Mouse (Mus musculus): ENCODE results near the gene Oaz2. TPM values are rescaled to one million over a fixed set of nuclear protein-coding genes. Genes with fewer than 3 reads are reported as not detected.
"Not testable (repeated sequence)": the region's sequence is repeated elsewhere in the genome, so short reads cannot be mapped to it uniquely, and the experiment has no call there.

The Oaz2 gene
- polyA plus RNA-seq, 1 experiment from 2014 or later = 312 TPM

DNA sequence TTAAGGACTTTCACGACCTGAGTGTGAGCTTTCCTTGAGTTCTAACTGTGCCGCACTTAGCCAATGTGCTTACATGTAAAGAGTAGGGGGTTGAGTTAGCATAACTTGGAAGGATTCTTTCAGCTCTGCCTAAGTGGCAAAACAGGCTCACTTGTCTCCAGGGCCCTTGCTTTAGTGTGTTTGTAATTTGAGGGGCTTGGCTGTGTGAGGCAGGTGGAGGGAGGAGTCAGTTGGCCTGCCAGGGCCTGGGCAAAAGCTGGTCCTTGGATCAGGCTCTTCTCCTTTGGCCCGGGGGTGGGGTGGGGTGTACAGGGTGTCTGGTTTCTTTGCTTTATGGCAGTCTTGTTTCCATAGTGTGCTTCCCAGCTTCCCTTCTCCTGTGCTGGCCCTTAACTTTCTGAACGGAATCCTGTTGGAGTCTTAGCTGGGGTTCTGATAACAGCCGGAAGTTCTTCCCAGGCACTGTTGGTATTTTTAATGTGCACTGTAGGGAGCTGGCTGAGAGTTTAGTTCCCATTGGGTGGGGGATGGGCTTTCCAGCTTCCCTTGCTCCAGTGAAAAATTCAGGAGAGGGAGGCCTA lies 11.5 kb downstream of the Oaz2 start:
- no peak for ATAC-seq (ENCODE audit: low FRiP score)
- Histone ChIP-seq H3K27me3 (no peaks in the 10 kb centered on the region), H3K36me3 (no peaks in the 10 kb centered on the region), H3K4me2 (replicated peaks) (peak overlapping the region; percentile 93), H3K4me1 (peaks cover 53% of the 10 kb centered on the region), H3K9me3 (replicated peaks) (no peaks in the 10 kb centered on the region), H3K4me3 (peak overlapping the region; percentile 80), H3K27ac (peak overlapping the region; percentile 25), H3K9ac (peak overlapping the region; percentile 32; the same call in 1 of the 2 replicates)
- 26% methylated on average over 5 of the region's 5 CpGs for WGBS

DNA sequence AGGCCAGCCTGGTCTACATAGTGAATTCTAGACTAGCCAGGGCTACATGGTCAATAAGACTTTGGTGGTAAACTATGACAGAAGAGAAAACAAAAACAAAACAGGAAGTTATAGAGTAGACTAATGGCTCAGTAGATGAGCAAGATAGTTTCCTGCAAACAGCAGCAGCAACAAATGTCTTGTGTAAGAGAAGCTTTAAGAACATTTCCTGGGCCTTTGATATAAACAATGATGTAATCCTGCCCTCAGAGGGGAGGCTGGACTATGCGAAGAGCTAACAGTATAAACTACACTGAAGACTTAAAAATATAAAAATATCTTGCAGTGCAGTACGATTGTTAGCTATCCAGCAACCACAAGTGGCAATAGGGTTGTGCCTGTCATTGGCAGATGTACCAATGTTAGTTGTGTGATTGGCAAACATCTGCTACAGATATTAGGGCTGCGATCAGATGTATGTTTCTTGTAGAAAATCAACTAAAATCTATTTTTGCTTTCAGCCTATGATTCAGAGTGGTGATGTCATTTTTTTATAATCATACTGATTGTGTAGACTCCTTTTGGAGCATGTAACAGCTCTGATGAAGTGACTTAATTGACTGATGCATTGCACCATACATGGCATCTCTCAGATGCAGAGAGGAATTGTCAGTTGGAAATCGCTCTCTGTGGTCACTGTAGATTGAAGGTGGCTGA lies 13.3 kb downstream of the Oaz2 start:
- H3K9ac ChIP-seq = no peak overlapping the region
- H3K27me3 ChIP-seq = no peaks in the 10 kb centered on the region
- no peak overlapping the region for H3K4me3 ChIP-seq
- H3K4me2 ChIP-seq (replicated peaks) = no peak overlapping the region
- peaks cover 46% of the 10 kb centered on the region for H3K4me1 ChIP-seq
- no peaks in the 10 kb centered on the region for H3K9me3 ChIP-seq (replicated peaks)
- ATAC-seq (ENCODE audit: low FRiP score) = no peak
- H3K27ac ChIP-seq = no peak overlapping the region
- WGBS = 89% methylated on average over 4 of the region's 4 CpGs
- H3K36me3 ChIP-seq = peaks cover 7% of the 10 kb centered on the region

DNA sequence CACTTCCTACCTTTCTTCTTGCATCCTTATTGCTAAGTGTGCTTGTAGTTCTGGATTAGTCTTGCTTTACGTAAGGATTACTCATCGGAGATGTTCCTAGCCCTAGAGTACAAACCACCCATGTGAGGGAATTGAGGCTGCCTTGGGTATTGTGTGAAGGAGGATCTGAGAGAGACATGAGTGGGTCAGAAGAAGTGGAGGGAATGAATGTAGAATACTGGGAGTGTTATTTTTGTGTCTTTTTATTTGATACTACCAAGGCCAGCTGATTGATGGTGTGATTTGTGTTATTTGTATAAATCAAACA lies 13.8 kb downstream of the Oaz2 start:
- H3K4me3 ChIP-seq = no peak overlapping the region
- 0 out of 2 replicates have a peak overlapping the region, but pooled peaks have one; percentile 7 for H3K27ac ChIP-seq
- WGBS = 89% methylated on average over 2 of the region's 2 CpGs
- H3K9me3 ChIP-seq (replicated peaks) = no peaks in the 10 kb centered on the region
- peaks cover 12% of the 10 kb centered on the region for H3K36me3 ChIP-seq
- no peaks in the 10 kb centered on the region for H3K27me3 ChIP-seq
- H3K4me1 ChIP-seq = peaks cover 46% of the 10 kb centered on the region
- no peak overlapping the region for H3K9ac ChIP-seq
- ATAC-seq (ENCODE audit: low FRiP score) = no peak
- H3K4me2 ChIP-seq (replicated peaks) = no peak overlapping the region

GRCm38 (mm10) chr9:65682183-65682582 lies 14.4 kb downstream of the Oaz2 start:
- Histone ChIP-seq H3K9me3 (replicated peaks) (no peaks in the 10 kb centered on the region), H3K36me3 (peaks cover 17% of the 10 kb centered on the region), H3K4me3 (no peak overlapping the region), H3K9ac (no peak overlapping the region), H3K4me2 (replicated peaks) (no peak overlapping the region), H3K4me1 (peaks cover 44% of the 10 kb centered on the region), H3K27me3 (no peaks in the 10 kb centered on the region), H3K27ac (no peak overlapping the region)
- no peak for ATAC-seq (ENCODE audit: low FRiP score)
- 90% methylated on average over 3 of the region's 3 CpGs for WGBS

DNA sequence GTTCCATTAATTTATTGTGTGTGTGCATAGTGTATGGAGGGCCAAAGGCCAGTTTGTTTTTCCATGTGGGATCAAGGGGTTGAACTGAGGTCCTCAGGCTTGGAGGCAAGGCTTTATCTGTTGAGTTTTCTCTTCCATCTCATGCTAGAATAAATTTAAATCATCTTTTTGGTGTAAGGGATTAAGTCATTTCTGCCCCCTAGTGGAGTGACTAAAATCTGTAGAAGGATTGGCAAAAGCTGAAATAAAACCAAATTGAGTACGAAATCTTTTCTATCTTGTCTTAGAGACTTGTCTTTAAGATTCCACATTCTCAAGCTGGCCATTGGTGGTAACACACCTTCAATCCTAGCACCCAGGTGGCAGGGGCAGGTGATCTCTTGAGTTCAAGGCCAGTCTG lies 15.2 kb downstream of the Oaz2 start:
- Histone ChIP-seq H3K9me3 (replicated peaks) (no peaks in the 10 kb centered on the region), H3K27ac (no peak overlapping the region), H3K9ac (no peak overlapping the region), H3K27me3 (no peaks in the 10 kb centered on the region), H3K4me1 (peaks cover 36% of the 10 kb centered on the region), H3K4me3 (no peak overlapping the region), H3K4me2 (replicated peaks) (no peak overlapping the region), H3K36me3 (peaks cover 25% of the 10 kb centered on the region)
- whole genome bisulfite sequencing = 86% methylated on average over 1 of the region's 1 CpGs
- no peak for ATAC-seq (ENCODE audit: low FRiP score)

- WGBS = 88% methylated on average over 2 of the region's 2 CpGs
- peaks cover 34% of the 10 kb centered on the region for H3K36me3 ChIP-seq
- no peak overlapping the region for H3K9ac ChIP-seq
- H3K4me2 ChIP-seq (replicated peaks) = no peak overlapping the region
- H3K4me1 ChIP-seq = peaks cover 19% of the 10 kb centered on the region
- no peak overlapping the region for H3K4me3 ChIP-seq
- ATAC-seq (ENCODE audit: low FRiP score) = no peak
- H3K27me3 ChIP-seq = no peaks in the 10 kb centered on the region
- H3K9me3 ChIP-seq (replicated peaks) = no peaks in the 10 kb centered on the region
- H3K27ac ChIP-seq = no peak overlapping the region
These were observed 16.9 kb downstream of the Oaz2 start for GRCm38 (mm10) chr9:65684704-65685103.

- not testable (repeated sequence) for H3K9ac ChIP-seq; ATAC-seq (ENCODE audit: low FRiP score); H3K27me3 ChIP-seq; H3K9me3 ChIP-seq (replicated peaks); H3K27ac ChIP-seq; H3K4me2 ChIP-seq (replicated peaks); H3K4me3 ChIP-seq
- 60% methylated on average over 2 of the region's 2 CpGs for WGBS
- Histone ChIP-seq H3K36me3 (peaks cover 62% of the 10 kb centered on the region), H3K4me1 (peaks cover 23% of the 10 kb centered on the region)
These were observed 22.1 kb downstream of the Oaz2 start for GRCm38 (mm10) chr9:65689869-65690268.

DNA sequence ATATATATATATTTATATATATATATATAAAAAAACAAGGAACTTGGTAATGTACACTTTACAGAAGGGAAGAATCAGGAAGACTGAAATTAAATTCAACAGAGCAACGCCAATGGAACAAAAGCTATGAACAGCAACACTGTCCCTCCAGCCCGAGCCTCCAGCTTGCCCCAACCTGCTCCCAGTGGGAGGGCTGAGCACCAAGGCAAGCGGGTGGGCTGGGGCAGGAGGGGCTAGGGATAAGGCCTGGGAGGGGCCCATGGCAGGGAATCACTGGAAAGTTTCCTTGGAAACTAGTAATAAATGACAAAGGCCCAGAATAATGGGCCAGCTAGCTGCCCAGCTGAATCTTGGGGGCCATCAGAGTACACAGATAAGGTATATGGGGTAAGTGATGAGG lies 24.7 kb downstream of the Oaz2 start:
- Histone ChIP-seq H3K9ac (no peak overlapping the region), H3K4me2 (replicated peaks) (no peak overlapping the region), H3K4me3 (no peak overlapping the region), H3K27ac (peak overlapping the region; percentile 52; the same call in 1 of the 2 replicates), H3K9me3 (replicated peaks) (no peaks in the 10 kb centered on the region), H3K27me3 (no peaks in the 10 kb centered on the region), H3K4me1 (peaks cover 32% of the 10 kb centered on the region), H3K36me3 (peaks cover 68% of the 10 kb centered on the region)
- WGBS = 21% methylated on average over 3 of the region's 3 CpGs
- peak; percentile 23 for ATAC-seq (ENCODE audit: low FRiP score)

- no peak; the same call in 1 of the 2 replicates for ATAC-seq (ENCODE audit: low FRiP score)
- H3K36me3 ChIP-seq = peaks cover 63% of the 10 kb centered on the region
These were observed 25.3 kb downstream of the Oaz2 start for GRCm38 (mm10) chr9:65692959-65693603.

DNA sequence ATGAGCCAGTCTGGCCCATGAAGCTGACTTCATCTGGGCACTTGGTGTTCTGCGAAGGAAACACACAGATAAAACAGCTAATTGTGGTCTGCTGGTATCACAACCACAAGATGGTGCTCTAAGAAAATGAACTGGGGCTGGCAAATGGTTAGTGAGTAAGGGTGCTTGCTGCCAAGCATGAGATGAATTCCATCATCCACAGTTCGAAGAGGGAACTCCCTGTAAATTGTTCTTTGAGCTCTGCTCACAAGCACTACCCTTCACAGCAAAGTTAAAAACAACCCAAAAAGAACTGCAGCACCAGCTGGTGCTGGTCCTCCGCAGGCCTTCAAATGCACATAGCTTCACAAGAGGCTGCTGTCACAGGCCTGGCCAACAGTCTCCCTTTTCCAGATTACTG lies 27.8 kb downstream of the Oaz2 start:
- Histone ChIP-seq H3K9ac (no peak overlapping the region), H3K4me2 (replicated peaks) (no peak overlapping the region), H3K4me1 (peaks cover 32% of the 10 kb centered on the region), H3K36me3 (peaks cover 69% of the 10 kb centered on the region), H3K4me3 (no peak overlapping the region), H3K27me3 (no peaks in the 10 kb centered on the region), H3K27ac (no peak overlapping the region), H3K9me3 (replicated peaks) (no peaks in the 10 kb centered on the region)
- no peak for ATAC-seq (ENCODE audit: low FRiP score)
- 79% methylated on average over 3 of the region's 3 CpGs for WGBS

More at GRCm38 (mm10) chr9:65692959-65693603, 25.3 kb downstream of the Oaz2 start:
- WGBS = 38% methylated on average over 5 of the region's 5 CpGs
- Histone ChIP-seq H3K27ac (peak overlapping the region; percentile 52), H3K27me3 (no peaks in the 10 kb centered on the region), H3K4me1 (peaks cover 32% of the 10 kb centered on the region), H3K4me2 (replicated peaks) (no peak overlapping the region), H3K4me3 (no peak overlapping the region), H3K9ac (no peak overlapping the region), H3K9me3 (replicated peaks) (no peaks in the 10 kb centered on the region)

- Histone ChIP-seq H3K4me2 (replicated peaks) (no peak overlapping the region), H3K27ac (no peak overlapping the region), H3K36me3 (peaks cover 71% of the 10 kb centered on the region), H3K27me3 (no peaks in the 10 kb centered on the region), H3K9ac (no peak overlapping the region), H3K9me3 (replicated peaks) (no peaks in the 10 kb centered on the region), H3K4me1 (peaks cover 32% of the 10 kb centered on the region), H3K4me3 (no peak overlapping the region)
- ATAC-seq (ENCODE audit: low FRiP score) = no peak
These were observed 28.5 kb downstream of the Oaz2 start for GRCm38 (mm10) chr9:65696337-65696736.

GRCm38 (mm10) chr9:65697356-65697755 lies 29.6 kb downstream of the Oaz2 start:
- Histone ChIP-seq H3K4me2 (replicated peaks) (no peak overlapping the region), H3K36me3 (peaks cover 79% of the 10 kb centered on the region), H3K9me3 (replicated peaks) (no peaks in the 10 kb centered on the region), H3K4me3 (no peak overlapping the region), H3K9ac (no peak overlapping the region), H3K4me1 (peaks cover 26% of the 10 kb centered on the region), H3K27ac (no peak overlapping the region), H3K27me3 (no peaks in the 10 kb centered on the region)
- ATAC-seq (ENCODE audit: low FRiP score) = no peak
- whole genome bisulfite sequencing = 79% methylated on average over 7 of the region's 7 CpGs

GRCm38 (mm10) chr9:65697992-65698391 lies 30.2 kb downstream of the Oaz2 start:
- H3K4me1 ChIP-seq = peaks cover 19% of the 10 kb centered on the region
- H3K9me3 ChIP-seq (replicated peaks) = no peaks in the 10 kb centered on the region
- H3K36me3 ChIP-seq = peaks cover 79% of the 10 kb centered on the region
- no peak overlapping the region for H3K9ac ChIP-seq
- no peak for ATAC-seq (ENCODE audit: low FRiP score)
- H3K4me2 ChIP-seq (replicated peaks) = no peak overlapping the region
- no peaks in the 10 kb centered on the region for H3K27me3 ChIP-seq
- H3K4me3 ChIP-seq = no peak overlapping the region
- no peak overlapping the region for H3K27ac ChIP-seq
